Mouse (Mus musculus): ENCODE measurements at regions not wholly inside any gene's neighbourhood (a gene's known extent, or its start where the extent isn't known, plus 50 kb on each side); places are given as distances from the start of the nearest gene placed in this dataset.

DNA sequence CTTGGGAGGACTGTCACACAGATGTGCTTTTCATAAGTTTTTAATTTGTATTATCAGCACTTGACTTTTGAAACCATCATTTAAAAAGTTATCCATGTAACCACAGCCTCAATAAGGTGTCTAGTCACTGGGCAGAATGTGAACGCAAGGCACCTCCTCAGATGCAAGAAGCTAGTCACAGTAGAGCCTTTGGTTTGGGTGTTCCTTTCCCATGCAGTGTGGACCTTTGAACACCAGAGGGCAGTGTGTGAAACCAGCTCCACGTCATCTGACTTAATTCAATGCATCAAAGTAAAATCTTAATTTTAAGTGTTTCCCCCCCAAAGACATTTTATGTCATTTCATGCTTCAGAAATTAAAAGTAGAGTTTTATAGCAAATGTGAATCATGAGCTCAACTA is 166.2 kb upstream of the Nabp1 start:
- peak; percentile 42 to 79 for DNase-seq (ENCODE audit: low spot score in 2 of 2)

DNA sequence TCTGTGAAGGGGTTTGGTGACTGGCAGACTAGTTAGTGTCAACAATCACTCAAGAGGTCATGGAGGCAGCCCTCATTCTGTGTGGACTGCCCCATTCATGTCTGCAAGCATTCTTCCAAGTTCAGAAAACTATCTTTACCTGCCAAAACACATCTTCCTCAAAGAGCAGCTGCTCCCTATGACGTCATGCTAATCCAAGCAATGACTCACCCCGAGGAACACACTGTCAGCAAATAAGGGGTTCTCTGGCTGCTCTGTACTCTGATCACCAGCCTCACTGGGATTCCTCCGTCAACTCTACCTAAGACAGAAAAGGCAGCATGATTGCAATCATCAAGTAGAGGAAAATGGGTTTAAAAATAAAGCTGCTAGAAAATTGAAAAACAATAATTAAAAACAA is 165.4 kb upstream of the Nabp1 start:
- DNase-seq (ENCODE audit: low spot score in 2 of 2): no peak

DNA sequence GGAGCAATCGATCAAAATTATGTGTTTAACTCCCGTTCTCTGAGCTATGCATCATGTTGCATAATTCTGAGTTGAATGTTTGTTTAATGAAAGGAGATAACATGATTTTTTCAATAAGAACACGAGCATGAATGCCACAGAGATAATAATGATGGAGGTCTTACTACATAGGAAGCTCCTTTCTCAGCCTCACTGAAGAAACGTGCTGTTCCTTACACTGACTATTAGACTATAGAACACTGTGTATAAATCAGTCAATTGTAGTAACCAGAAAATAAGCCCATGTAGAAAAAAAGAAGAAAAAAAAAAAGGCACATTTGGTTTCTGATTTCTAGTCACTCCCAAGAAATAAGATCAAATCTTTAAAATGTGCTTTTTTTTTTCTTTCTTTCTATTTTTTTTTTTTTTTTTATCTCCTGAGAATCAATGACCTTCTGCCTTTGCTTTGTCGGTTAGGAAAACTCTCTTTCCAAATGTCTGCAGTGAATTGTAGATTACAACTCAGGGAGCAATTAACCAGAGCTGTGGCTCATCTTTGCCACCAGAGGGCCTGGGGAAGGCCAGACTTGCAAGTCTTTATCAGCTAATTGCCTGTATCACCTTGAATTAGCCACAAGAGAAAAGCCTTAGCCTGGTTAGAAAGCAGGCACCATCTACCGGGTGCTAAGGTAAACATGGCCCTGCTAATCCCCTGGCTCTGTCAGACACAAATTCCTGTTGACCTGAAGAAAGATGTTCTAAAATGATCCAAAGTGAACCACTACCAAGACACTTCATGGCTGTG is 160.5 kb upstream of the Nabp1 start:
- no peak for DNase-seq (ENCODE audit: low spot score in 2 of 2)

DNA sequence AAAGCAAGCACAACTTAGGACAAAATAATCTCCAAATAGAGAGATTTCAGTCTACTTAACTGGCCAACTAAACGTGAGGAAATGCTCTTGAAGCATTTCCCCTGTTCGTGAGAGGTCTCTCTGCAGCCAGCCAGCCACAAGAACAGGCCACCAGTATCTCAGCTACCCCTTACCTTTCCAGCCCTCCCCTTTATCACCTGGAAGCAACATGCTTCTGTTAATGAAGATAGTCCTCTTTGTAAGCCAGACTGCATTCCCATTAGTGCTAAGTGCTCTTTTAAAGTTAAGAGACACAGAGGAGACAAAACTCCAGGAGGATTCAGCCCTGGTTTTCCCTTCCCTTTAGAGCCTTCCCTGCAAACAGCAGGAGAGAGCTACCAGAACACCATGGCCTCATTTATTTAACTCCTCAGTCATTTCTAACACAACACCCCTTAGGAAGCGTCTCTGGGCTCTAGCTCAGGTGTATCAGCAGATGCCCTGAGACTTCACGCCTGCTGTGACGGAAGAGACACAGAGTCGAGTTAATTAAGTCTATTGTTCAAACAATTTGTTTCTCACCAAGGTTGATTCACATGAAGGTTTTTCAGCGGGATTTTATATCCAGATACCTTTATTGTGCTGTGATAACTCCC is 157.8 kb upstream of the Nabp1 start:
- DNase-seq (ENCODE audit: low spot score in 2 of 2): no peak

DNA sequence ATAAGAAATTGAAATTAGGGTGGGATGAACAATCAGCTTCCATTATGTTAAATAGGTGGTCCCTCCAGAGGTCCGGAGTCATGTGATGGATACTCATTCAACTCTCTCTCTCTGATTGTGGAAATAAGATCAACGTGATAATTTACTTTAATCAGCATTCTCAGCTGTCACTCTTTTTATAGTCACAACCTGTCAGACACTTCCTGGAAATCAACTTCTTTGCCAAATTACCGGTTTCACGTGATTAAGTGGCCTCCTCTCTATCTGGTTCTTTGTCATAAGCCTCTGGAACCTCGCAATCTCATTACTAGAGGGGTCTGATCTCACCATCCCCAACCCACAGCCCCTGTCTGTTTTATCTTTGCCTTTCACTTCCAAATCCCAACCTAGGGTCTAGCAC is 155.6 kb upstream of the Nabp1 start:
- DNase-seq (ENCODE audit: low spot score in 2 of 2): no peak

DNA sequence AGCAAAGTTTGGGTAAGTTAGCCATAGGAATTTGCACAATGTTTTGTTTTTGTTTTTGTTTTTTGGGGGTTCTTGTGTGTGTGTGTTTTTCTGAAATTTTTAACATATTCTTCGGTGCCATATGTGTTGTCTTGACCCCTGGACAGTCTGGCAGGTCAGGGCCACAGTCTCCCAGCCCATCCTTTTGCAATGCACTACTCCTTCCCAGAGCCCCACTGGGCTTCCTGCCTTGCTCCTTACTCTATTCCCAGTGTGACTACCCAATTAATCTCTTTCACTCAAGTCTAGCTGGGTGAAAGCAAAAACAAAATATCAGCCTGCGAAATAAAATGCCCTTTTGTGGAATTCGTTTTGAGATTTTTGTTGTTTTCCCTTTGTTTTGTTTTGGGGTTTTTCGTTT is 154.6 kb upstream of the Nabp1 start:
- no peak for DNase-seq (ENCODE audit: low spot score in 2 of 2)

DNA sequence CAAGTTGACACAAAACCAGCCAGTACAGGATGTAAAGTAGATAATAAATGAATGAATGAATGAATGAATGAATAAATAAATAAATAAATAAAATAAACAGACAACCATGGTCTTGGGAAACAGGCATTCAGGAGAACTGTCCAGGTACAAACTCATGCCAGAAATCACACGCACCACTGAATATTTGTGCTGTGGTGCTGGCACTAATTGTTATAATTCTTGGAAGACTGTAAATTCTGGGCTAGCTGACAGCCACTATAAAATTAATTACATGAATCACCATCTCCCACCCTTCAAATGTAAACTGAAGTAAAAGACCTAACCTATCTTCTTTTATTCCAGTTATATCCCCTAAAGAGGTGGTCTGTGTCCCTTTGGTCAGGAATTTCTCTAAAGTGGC is 151.6 kb upstream of the Nabp1 start:
- no peak for DNase-seq (ENCODE audit: low spot score in 2 of 2)

DNA sequence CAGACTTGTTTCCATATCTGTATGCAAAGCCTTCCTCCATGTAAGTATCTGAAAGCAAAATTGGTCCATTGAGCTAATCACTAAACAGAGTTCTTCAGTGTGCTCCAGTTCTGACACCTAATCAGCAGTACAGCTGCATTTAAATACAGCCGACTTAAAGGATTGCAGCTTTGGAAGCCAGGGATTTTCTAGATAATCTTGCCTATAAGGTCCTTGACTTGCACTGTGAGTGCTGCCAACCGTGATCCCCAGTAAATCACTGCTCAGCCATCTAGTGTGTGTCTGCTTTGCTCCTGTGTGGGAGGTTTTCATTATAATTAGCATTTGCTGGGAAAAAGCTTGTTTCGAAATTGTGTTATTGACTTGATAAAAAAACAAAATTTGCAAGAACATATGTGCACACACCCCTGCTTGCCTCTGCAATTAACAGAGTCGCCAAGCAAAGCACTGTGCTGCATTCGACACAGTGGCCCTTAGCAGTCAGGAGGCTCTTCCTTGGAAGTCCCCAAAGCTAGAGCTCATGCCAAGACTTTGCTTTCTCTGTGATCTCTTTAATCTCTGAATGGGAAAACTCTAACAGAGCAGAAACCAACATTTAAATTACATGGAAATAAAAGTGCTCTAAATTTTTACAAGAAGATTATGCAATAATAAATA is 150.0 kb upstream of the Nabp1 start:
- no peak for DNase-seq (ENCODE audit: low spot score in 2 of 2)

DNA sequence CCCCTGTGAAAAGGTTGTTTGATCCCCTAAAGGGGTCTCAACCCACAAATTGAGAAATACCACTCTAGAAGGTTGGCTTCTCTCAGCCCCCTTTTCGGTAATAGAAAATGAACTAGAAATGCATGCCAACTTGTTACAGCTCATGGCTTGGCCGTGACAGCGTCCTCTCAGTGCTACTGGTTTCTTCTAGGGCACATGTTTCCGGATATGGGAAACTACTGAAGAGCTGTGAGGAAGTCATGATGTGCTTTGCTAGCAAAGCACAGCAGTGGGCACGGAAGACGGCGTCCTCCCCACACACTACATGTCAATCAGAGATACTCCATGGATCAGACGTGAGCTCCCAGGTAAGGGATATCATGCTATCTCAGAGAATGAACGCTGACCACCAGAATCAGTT is 148.1 kb upstream of the Nabp1 start:
- DNase-seq (ENCODE audit: low spot score in 2 of 2): no peak

DNA sequence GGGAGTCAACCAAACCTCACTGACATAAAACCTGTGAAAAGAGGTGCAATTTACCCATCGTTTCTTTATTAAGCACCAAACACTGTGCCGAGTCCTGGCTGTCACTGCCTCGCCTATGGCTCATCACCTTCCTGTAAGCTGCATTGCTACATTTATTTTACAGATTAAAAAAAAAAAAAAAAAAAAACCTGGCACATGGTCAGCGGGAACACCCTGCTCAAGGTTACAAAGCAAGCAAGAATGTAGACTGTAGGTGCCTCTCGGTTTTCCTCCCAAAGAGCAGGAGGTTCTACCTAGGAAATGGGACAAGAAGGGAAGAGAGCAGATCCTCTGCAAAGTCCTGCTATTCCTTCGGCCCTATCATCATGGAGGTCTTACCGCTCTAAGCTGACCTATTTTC is 146.9 kb upstream of the Nabp1 start:
- no peak for DNase-seq (ENCODE audit: low spot score in 2 of 2)

DNA sequence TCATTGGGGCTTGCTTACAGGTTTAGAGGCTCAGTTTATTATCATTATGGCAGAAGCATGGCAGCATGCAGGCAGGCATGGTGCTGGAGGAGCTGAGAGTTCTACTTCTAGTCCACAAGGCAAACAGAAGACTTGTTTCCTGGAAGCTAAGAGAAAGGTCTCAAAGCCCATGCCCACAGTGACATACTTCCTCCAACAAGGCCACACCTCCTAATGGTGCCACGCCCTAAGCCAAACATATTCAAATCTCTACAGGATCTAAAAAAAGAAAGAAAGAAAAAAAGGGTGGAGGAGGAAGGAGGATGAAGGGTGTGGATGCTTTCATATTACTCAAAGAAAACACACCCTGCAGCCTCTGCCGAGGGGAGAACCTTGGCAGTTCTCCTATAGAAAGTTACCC is 146.3 kb upstream of the Nabp1 start:
- DNase-seq (ENCODE audit: low spot score in 2 of 2): no peak

DNA sequence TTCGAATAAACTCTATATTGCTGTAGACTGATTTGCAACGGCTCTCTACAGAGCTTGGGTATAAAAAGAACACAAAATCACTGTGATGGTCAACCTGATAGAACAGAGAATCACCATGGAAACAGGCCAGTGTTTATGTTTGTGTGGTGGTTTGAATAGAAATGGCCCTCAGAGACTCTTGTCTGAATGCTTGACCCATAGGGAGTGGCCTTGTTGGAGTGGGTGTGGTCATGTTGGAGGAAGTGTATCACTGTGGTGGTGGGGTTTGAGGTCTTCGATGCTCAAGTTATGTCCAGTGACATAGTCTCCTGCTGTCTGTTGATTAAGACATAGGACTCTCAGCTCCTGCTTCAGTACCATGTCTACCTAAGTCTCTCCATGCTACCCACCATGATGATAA is 144.8 kb upstream of the Nabp1 start:
- no peak for DNase-seq (ENCODE audit: low spot score in 2 of 2)

DNA sequence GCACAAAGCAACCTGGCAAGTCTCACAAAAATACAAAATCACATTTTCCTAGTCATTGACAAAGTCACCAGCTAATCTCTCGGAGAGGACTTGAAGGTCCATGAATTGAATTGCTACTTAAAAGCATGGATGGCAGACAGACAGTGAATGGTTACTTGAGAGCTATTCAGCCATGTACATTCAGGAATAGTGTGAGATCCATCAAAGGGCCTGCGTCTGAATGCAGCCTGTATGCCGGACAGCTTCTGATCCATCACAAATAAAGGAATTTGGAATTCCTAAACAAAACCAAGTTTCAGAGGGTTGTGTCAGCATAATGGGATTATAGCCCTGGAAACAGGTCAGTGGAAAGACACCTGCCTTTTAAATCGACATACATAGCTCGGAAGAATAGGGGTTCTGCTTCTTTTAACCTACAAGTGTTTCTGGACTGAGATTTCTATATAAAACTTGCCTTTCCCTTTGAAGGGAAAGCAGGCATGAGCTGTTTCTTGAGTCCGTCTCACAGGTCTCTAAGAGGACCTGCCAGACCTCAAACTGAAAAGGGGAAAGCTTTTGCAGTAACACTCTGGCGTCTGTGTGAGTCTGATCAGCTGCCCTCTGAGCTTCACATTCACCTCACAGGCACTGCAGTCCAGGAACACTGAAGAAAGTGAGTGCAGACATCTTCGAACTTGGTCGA is 144.1 kb upstream of the Nabp1 start:
- no peak for DNase-seq (ENCODE audit: low spot score in 2 of 2)

DNA sequence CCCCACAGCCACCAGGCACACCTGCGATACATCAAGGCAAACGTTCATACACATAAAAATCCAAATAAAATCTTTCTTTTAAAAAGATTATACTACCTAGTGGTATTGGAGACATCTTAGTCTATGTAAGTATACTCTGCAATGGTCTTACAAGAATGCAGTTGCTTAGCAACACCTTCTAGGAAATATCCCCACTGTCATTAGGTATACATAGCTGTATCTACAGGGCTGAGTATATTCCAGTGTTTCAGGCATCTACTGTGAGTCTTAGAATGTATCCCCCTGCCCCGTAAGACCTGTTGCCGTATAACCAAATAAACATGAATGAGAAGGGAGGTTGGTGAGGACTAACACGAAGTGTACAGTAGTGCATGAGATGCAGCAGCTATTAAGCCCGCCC is 142.8 kb upstream of the Nabp1 start:
- DNase-seq (ENCODE audit: low spot score in 2 of 2): no peak

DNA sequence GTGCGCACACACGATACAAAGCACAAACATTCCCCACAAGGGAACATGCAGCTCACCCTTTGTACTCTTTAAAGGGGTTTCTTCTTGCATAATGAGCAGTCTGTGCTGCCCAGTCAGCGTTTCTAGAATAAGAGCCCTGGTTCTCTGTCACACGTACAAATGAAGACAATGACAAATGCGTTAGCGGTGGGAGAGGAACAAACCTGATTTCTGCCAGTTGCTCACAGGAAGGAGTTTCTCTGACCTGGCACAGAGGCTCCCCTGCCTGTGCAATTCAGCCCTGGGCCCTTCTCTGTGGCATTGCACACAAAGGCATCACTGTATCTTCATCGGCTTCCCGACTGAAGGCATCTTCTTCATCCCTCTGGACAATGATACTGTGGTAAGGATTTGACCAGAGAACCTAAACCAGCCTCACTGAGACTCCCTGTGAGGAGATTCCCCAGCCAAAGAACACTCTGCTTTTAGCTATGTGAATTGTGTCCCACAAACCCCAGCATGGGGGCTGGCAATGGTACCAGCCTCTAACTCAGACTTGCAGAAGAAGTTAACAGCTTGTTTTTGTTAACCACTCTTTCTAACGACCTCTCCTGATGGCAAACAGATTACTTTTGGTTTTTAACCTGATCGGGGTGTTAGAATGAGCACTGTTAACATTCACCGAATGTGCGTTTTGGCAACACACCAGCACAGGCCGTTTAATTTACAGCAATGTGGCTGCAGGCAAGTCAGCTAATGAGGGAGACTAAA is 139.5 kb upstream of the Nabp1 start:
- DNase-seq (ENCODE audit: low spot score in 2 of 2): no peak

DNA sequence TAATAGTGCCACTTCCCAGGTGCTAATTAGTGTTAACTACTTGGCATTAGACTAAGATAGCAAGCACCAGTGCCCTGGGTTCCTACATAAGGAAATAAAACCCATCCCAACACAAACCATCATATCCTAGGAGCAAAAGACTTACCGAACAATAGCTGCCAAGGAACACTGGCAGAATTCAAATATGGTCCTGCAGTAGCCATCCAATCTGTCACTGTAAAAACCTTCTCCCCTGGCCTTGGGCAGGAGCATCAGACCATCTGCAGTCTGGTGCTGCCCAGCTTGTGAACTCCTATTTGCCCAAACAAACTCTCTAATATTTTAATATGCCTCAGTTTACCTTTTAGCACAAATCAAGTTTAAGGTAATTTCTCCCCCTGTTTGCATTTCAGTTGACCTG is 137.9 kb upstream of the Nabp1 start:
- no peak for DNase-seq (ENCODE audit: low spot score in 2 of 2)

DNA sequence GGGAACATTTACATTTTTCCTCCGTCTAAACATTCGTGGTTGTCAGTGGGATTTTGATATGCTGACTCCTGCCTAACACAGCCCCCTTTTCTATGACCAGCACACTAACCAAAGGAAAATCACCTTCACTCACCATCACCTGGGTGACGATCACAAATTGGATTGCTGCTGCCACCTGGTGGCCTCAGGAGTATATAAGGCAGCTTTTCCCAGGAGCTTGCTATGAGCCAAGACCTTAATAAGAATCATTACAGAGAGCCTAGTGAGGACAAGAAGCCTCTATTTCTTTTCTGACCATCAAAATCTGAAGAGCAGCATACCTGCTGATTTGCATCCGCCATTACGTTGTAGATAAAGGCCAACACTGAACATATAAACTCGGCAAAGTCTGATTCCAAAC is 137.3 kb upstream of the Nabp1 start:
- DNase-seq (ENCODE audit: low spot score in 2 of 2): peak; percentile 20 to 66

DNA sequence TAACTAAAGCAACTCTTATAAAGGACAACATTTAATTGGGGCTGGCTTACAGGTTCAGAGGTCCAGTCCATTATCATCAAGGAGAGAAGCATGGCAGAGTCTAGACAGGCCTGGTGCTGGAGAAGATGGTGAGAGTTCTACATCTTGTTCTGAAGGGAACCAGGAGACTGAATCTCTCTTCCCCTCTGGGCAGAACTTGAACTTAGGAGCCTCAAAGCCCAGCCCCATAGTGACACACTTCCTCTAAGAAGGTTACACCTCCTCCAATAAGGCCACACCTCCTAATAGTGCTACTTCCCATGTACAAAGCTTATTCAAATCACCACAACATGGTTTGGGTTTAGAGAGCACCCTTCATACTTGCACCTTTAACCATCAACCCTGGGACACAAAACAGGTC is 136.5 kb upstream of the Nabp1 start:
- DNase-seq (ENCODE audit: low spot score in 2 of 2): no peak

DNA sequence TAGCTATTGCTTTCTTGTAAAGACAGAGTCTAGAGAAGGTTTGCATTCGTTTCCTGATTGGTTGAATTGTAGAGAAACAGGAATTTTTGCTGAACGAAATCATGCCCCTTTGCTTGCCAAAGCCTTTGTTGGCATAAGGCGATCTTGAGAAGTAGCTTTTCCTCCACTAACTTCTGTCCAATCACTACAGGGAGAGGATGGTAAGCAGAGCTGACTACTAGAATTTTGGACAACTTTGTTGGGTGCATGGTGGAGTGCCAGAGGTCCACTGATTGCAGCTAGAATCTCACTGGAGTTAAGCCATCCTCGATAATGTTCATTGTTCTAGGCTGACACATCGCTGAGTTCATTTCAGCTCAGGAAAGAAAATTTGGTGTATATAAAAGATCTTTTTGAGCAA is 131.1 kb upstream of the Nabp1 start:
- no peak for DNase-seq (ENCODE audit: low spot score in 2 of 2)

DNA sequence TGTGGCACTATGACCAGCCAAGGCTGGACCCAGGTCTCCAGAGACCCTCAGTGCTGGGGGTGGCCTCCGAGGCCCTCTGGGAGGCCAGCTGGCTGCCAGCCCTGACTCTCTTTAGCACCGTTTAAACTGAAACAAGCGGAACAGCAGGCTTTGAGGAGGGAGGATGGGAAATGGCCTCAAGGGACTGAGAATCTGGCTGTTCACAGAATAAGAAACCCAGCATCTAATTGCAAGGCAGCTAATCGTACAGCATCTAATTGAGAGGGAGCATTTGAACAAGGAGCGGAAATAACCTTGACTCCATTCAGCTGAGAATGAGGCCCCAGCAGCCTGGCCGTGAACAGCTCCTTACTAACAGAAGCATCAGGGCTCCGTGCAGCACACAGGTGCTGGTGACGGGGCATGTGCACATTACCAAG is 129.2 kb upstream of the Nabp1 start:
- no peak for DNase-seq (ENCODE audit: low spot score in 2 of 2)

DNA sequence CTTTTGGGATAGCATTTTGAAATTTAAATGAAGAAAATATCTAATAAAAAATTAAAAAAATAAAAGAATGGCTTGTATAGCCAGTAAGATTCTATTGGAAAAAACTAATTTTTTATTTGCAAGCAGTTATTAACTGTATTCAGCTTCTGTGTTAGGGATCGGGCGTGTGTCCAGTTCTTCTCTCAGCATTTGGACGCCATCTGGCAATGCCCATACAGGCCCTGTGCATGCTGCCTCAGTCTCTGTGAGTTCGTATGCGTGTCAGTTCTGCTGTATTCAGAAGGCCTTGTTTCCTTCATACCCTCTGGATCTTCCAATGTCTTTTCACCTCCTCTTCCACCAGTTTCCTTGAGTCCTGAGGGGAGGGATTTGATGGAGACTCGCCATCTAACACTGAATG is 123.8 kb upstream of the Nabp1 start:
- DNase-seq (ENCODE audit: low spot score in 2 of 2): no peak

DNA sequence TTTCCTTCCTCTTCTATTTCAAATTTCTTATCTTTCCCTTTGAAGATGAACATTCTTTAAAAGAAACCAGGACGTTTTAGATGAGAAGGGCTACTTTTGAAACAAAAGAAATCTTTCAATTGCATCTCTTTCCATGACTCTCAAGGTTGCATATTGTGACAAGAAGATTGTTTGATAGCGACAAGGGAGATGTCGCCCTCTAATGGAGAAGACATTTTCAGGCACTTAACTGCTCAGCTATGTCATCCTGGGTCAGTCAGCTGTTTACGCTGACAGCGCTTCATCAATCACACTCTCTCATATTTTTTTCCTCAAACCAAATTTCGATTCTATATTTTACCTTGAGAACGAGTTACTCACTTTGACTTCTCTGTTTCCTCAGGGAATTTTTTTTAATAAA is 122.2 kb upstream of the Nabp1 start:
- DNase-seq (ENCODE audit: low spot score in 2 of 2): no peak

Measured in spleen, postnatal 4 days (tissue).